Comparison of ENCODE assay signal across 27 mouse cellular contexts in genomic region chr1:35933511-35933910, GRCm38 (mm10).
DNase-seq lines count a peak whose midpoint lies in the region; ATAC-seq and TF ChIP-seq lines count a peak whose summit lies in the region.
"Had no signal": no experiment of that assay in that cellular context is flagged by ENCODE, and none has a peak within 500 bp of the region (broad histone marks: within the 10 kb centered on the region; RNA-seq: fewer than 3 reads in every experiment).

No protein-coding gene starts in this region.

- WGBS in forebrain, postnatal 0 days: 89% methylated on average over 7 of the region's 7 CpGs

- ATAC-seq in forebrain, postnatal 0 days: no peak
- ATAC-seq: forebrain, embryonic 13.5 days; midbrain, embryonic 13.5 days; Patski had no signal

- no peaks in the 10 kb centered on the region for H3K36me3 ChIP-seq in forebrain, postnatal 0 days (ENCODE audit: insufficient read depth)
- H3K36me3 ChIP-seq: hindbrain, embryonic 10.5 days; hindbrain, embryonic 15.5 days; limb, embryonic 12.5 days; midbrain, embryonic 13.5 days had no signal

- H3K27me3 ChIP-seq in forebrain, postnatal 0 days (ENCODE audit: insufficient read depth, low read length): no peaks in the 10 kb centered on the region
- H3K27me3 ChIP-seq: forebrain, embryonic 13.5 days; hindbrain, embryonic 15.5 days; limb, embryonic 12.5 days; midbrain, embryonic 13.5 days; Patski had no signal

- TF ChIP-seq CTCF in gastrocnemius, adult 2 months (IDR thresholded peaks at IDR 0.05): no peak
- no peak for TF ChIP-seq CTCF in forebrain, postnatal 0 days (IDR thresholded peaks at IDR 0.05; ENCODE audit: low read depth)

- peak; percentile 42 to 73 for DNase-seq in heart, adult 18-20 months
- DNase-seq in heart, postnatal 4 days: no peak
- peak; percentile 31 for DNase-seq in gastrocnemius, adult 2 months
- DNase-seq in gastrocnemius, postnatal 25 days: peak; percentile 39
- DNase-seq in heart, postnatal 10 days: peak; percentile 65 to 69
- DNase-seq in forebrain, postnatal 0 days: no peak
- DNase-seq in adrenal gland, postnatal 10 days: no peak
- DNase-seq in testis, postnatal 10 days (ENCODE audit: low spot score): no peak
- DNase-seq: adrenal gland, postnatal 14 days; cerebellum, adult 11 months; cerebellum, adult 9-10 months; cerebellum, postnatal 36 days; kidney, adult 18-20 months; layer of hippocampus, adult 9-11 months; right cerebral cortex, postnatal 14 days; spleen, adult 18-20 months; thymus, postnatal 4 days had no signal

- intact Hi-C loops in gastrocnemius, adult 2 months (cut with DNase I): no loop called here
- intact Hi-C loops in heart, postnatal 10 days (cut with DNase I): no loop called here

- H3K4me3 ChIP-seq in gastrocnemius, adult 2 months: no peak overlapping the region
- no peak overlapping the region for H3K4me3 ChIP-seq in forebrain, postnatal 0 days (ENCODE audit: low read depth, low read length)
- H3K4me3 ChIP-seq: forebrain, embryonic 13.5 days; hindbrain, embryonic 10.5 days; hindbrain, embryonic 15.5 days; limb, embryonic 12.5 days; midbrain, embryonic 13.5 days had no signal

- no peak overlapping the region for H3K27ac ChIP-seq in gastrocnemius, adult 2 months
- H3K27ac ChIP-seq in forebrain, postnatal 0 days (ENCODE audit: low read depth, low read length): no peak overlapping the region
- H3K27ac ChIP-seq: forebrain, embryonic 13.5 days; hindbrain, embryonic 10.5 days; hindbrain, embryonic 15.5 days; kidney, postnatal 0 days; limb, embryonic 12.5 days; macrophage; midbrain, embryonic 13.5 days; stomach, postnatal 0 days had no signal

- H3K9me3 ChIP-seq in forebrain, postnatal 0 days (ENCODE audit: low read length): no peaks in the 10 kb centered on the region
- H3K9me3 ChIP-seq: forebrain, embryonic 13.5 days; hindbrain, embryonic 10.5 days; hindbrain, embryonic 15.5 days; limb, embryonic 12.5 days; midbrain, embryonic 13.5 days had no signal

- 0 out of 2 replicates have a peak, but pooled peaks cover 8% of the 10 kb centered on the region for H3K4me1 ChIP-seq in forebrain, postnatal 0 days (ENCODE audit: insufficient read depth)
- H3K4me1 ChIP-seq: hindbrain, embryonic 10.5 days; hindbrain, embryonic 15.5 days had no signal

- H3K4me2 ChIP-seq in forebrain, postnatal 0 days (ENCODE audit: low read depth): no peak overlapping the region
- H3K4me2 ChIP-seq: forebrain, embryonic 13.5 days; hindbrain, embryonic 15.5 days; limb, embryonic 12.5 days; liver, embryonic 11.5 days; midbrain, embryonic 13.5 days had no signal

- H3K9ac ChIP-seq in forebrain, postnatal 0 days: no peak overlapping the region
- H3K9ac ChIP-seq: forebrain, embryonic 13.5 days; hindbrain, embryonic 15.5 days; limb, embryonic 12.5 days; midbrain, embryonic 13.5 days had no signal

Comparison
In these comparisons a context has a peak if more than half of its experiments do, and no peak if none do; other contexts are left out.
1. DNase-seq: peak in heart, adult 18-20 months (2 of 2), gastrocnemius, adult 2 months (single experiment), gastrocnemius, postnatal 25 days (single experiment) and heart, postnatal 10 days (2 of 2); none in heart, postnatal 4 days (single experiment), forebrain, postnatal 0 days (single experiment), adrenal gland, postnatal 10 days (single experiment) and testis, postnatal 10 days (single experiment).